Comparison of ENCODE assay signal across 9 mouse cellular contexts in genomic region chr1:136344281-136344680, GRCm38 (mm10). TPM values are rescaled to one million over a fixed set of nuclear protein-coding genes. Genes with fewer than 3 reads are reported as not detected.
DNase-seq lines count a peak whose midpoint lies in the region; ATAC-seq and TF ChIP-seq lines count a peak whose summit lies in the region.
"Had no signal": no experiment of that assay in that cellular context is flagged by ENCODE, and none has a peak within 500 bp of the region (broad histone marks: within the 10 kb centered on the region; RNA-seq: fewer than 3 reads in every experiment).

No protein-coding gene starts in this region.

- no peak for TF ChIP-seq CTCF in kidney, adult 2 months (conservative IDR thresholded peaks at IDR 0.05; ENCODE audit: insufficient read depth, insufficient read length, low read depth, low read length)

- H3K4me2 ChIP-seq in hindbrain, embryonic 16.5 days (ENCODE audit: low read length): peak overlapping the region; percentile 92
- peak overlapping the region; percentile 73 for H3K4me2 ChIP-seq in midbrain, embryonic 15.5 days

- no peaks in the 10 kb centered on the region for H3K9me3 ChIP-seq in hindbrain, embryonic 16.5 days (ENCODE audit: control insufficient read depth, low read length)
- no peaks in the 10 kb centered on the region for H3K9me3 ChIP-seq in midbrain, embryonic 15.5 days

- no peaks in the 10 kb centered on the region for H3K36me3 ChIP-seq in kidney, adult 2 months (ENCODE audit: control insufficient read depth, insufficient read depth, low read length)
- no peaks in the 10 kb centered on the region for H3K36me3 ChIP-seq in hindbrain, embryonic 16.5 days (ENCODE audit: control insufficient read depth, insufficient read depth, low read length)
- no peaks in the 10 kb centered on the region for H3K36me3 ChIP-seq in midbrain, embryonic 15.5 days (replicated peaks)

- peak overlapping the region; percentile 94 for H3K9ac ChIP-seq in hindbrain, embryonic 16.5 days (ENCODE audit: low read depth, low read length)
- peak overlapping the region; percentile 91 for H3K9ac ChIP-seq in midbrain, embryonic 15.5 days

- 0 out of 2 replicates have a peak overlapping the region, but pooled peaks have one; percentile 12 for H3K4me3 ChIP-seq in kidney, adult 2 months (ENCODE audit: insufficient read depth, low read depth, low read length)
- peak overlapping the region; percentile 94 for H3K4me3 ChIP-seq in brown adipose tissue, adult 24 weeks (ENCODE audit: insufficient read depth, low read depth, low read length)
- peak overlapping the region; percentile 68 for H3K4me3 ChIP-seq in hindbrain, embryonic 16.5 days (ENCODE audit: low read length)
- H3K4me3 ChIP-seq in midbrain, embryonic 15.5 days: peak overlapping the region; percentile 49

- WGBS in kidney, adult 2 months: 3% methylated on average over 1 of the region's 1 CpGs
- WGBS in hindbrain, embryonic 16.5 days: 0% methylated on average over 1 of the region's 1 CpGs
- 0% methylated on average over 1 of the region's 1 CpGs for WGBS in midbrain, embryonic 15.5 days

- H3K27me3 ChIP-seq in kidney, adult 2 months (replicated peaks; ENCODE audit: control insufficient read depth, insufficient read depth, low read length): no peaks in the 10 kb centered on the region
- no peaks in the 10 kb centered on the region for H3K27me3 ChIP-seq in hindbrain, embryonic 16.5 days (replicated peaks; ENCODE audit: control insufficient read depth, insufficient read depth, low read length)
- H3K27me3 ChIP-seq in midbrain, embryonic 15.5 days (replicated peaks): no peaks in the 10 kb centered on the region

- peaks cover 3% of the 10 kb centered on the region; the same call in 1 of the 2 replicates for H3K4me1 ChIP-seq in kidney, adult 2 months (ENCODE audit: control insufficient read depth, insufficient read depth, low read length)
- peaks cover 12% of the 10 kb centered on the region for H3K4me1 ChIP-seq in brown adipose tissue, adult 24 weeks (ENCODE audit: control insufficient read depth, insufficient read depth, insufficient read length, low read length)
- H3K4me1 ChIP-seq in hindbrain, embryonic 16.5 days (ENCODE audit: control insufficient read depth, insufficient read depth, low read depth, low read length): peaks cover 26% of the 10 kb centered on the region
- H3K4me1 ChIP-seq in midbrain, embryonic 15.5 days: peaks cover 36% of the 10 kb centered on the region

- ATAC-seq in hindbrain, embryonic 16.5 days: no peak
- no peak for ATAC-seq in midbrain, embryonic 15.5 days (replicated peaks)

- no peak for DNase-seq in kidney, adult 2 months
- DNase-seq in kidney, postnatal 36 days: no peak
- no peak for DNase-seq in urinary bladder, postnatal 36 days (ENCODE audit: low spot score in 2 of 2)
- no peak for DNase-seq in thymus, adult 18-20 months
- no peak for DNase-seq in testis, postnatal 14 days (ENCODE audit: low spot score)
- DNase-seq: gastrocnemius, postnatal 14 days had no signal

- no peak for TF ChIP-seq POLR2A in kidney, adult 2 months (IDR thresholded peaks at IDR 0.05; ENCODE audit: low read depth, low read length)

- H3K27ac ChIP-seq in kidney, adult 2 months (ENCODE audit: insufficient read depth, low read depth, low read length): no peak overlapping the region
- H3K27ac ChIP-seq in brown adipose tissue, adult 24 weeks (replicated peaks; ENCODE audit: low read depth, low read length): no peak overlapping the region; the same call in 1 of the 2 replicates
- peak overlapping the region; percentile 24 for H3K27ac ChIP-seq in hindbrain, embryonic 16.5 days (ENCODE audit: low read depth, low read length)
- H3K27ac ChIP-seq in midbrain, embryonic 15.5 days: peak overlapping the region; percentile 98

RNA-seq across cellular contexts. Expression of gene Camsap2, which starts 1.6 kb away (rescaled TPM):
- polyA plus RNA-seq in kidney, adult 2 months (2012; rRNA removed): 6.9 and 8.6 TPM in 2 replicates
- 23.2 and 27.0 TPM in 2 replicates for polyA plus RNA-seq in brown adipose tissue, adult 24 weeks (2012; ENCODE audit: insufficient read depth, insufficient read length, missing spikeins)
- polyA plus RNA-seq in hindbrain, embryonic 16.5 days (2015; fragmentation: Nextera tagmentation; extraction: Ambion mirVana): 23.6 and 25.8 TPM in 2 replicates
- 31.1 and 31.2 TPM in 2 replicates for polyA plus RNA-seq in midbrain, embryonic 15.5 days (2015; fragmentation: Nextera tagmentation; extraction: Ambion mirVana)

Comparison
In these comparisons a context has a peak if more than half of its experiments do, and no peak if none do; other contexts are left out.
1. H3K27ac ChIP-seq: peak in hindbrain, embryonic 16.5 days (single experiment) and midbrain, embryonic 15.5 days (single experiment); none in kidney, adult 2 months (single experiment) and brown adipose tissue, adult 24 weeks (single experiment).
2. H3K4me3 ChIP-seq: peak in every context shown above with its lines; median percentile 94 in brown adipose tissue, adult 24 weeks; 68 in hindbrain, embryonic 16.5 days; 49 in midbrain, embryonic 15.5 days; 12 in kidney, adult 2 months.